Mouse (Mus musculus) liver, adult (tissue): Measurements from ENCODE around the gene Nqo2.
A peak's percentile ranks its signal among the peaks of the same experiment; 100 is the strongest.

Experiments
- GATA4 ChIP-seq: IDR thresholded peaks from 2 replicates; pipeline ENCODE4 v1.6.1; 2014; ENCODE audit warnings: mild to moderate bottlenecking, low read length; ENCODE audit not compliant: insufficient replicate concordance

The Nqo2 gene

GRCm38 (mm10) chr13:33964206-33965046, at the start of gene Nqo2:
TSS of gene Nqo2 (plus strand) at chr13:33964687.
- peak; percentile 71; the same call in 1 of the 2 replicates for TF ChIP-seq GATA4

- TF ChIP-seq GATA4: no peak
Measured at GRCm38 (mm10) chr13:33921041-33921440, 43.4 kb upstream of the Nqo2 start.

- TF ChIP-seq GATA4: no peak
Measured at GRCm38 (mm10) chr13:33921699-33922098, 42.8 kb upstream of the Nqo2 start.

GRCm38 (mm10) chr13:33930281-33930680, 34.2 kb upstream of the Nqo2 start:
- no peak for TF ChIP-seq GATA4

- no peak for TF ChIP-seq GATA4
Measured at GRCm38 (mm10) chr13:33930912-33931311, 33.6 kb upstream of the Nqo2 start.

GRCm38 (mm10) chr13:33934743-33935142, 29.7 kb upstream of the Nqo2 start:
- no peak for TF ChIP-seq GATA4

- no peak for TF ChIP-seq GATA4
Measured at GRCm38 (mm10) chr13:33935465-33936181, 28.9 kb upstream of the Nqo2 start.

GRCm38 (mm10) chr13:33937151-33937550, 27.3 kb upstream of the Nqo2 start:
- TF ChIP-seq GATA4: peak; percentile 18; the same call in 1 of the 2 replicates

- no peak for TF ChIP-seq GATA4
Measured at GRCm38 (mm10) chr13:33941288-33941808, 23.1 kb upstream of the Nqo2 start.

GRCm38 (mm10) chr13:33942212-33942779, 22.2 kb upstream of the Nqo2 start:
- no peak for TF ChIP-seq GATA4

GRCm38 (mm10) chr13:33951308-33952074, 13.0 kb upstream of the Nqo2 start:
- no peak for TF ChIP-seq GATA4

GRCm38 (mm10) chr13:33952075-33952449, 12.4 kb upstream of the Nqo2 start:
- no peak for TF ChIP-seq GATA4

- no peak for TF ChIP-seq GATA4
Measured at GRCm38 (mm10) chr13:33952947-33953346, 11.5 kb upstream of the Nqo2 start.

- no peak for TF ChIP-seq GATA4
Measured at GRCm38 (mm10) chr13:33956571-33957421, 7.7 kb upstream of the Nqo2 start.
